Mouse (Mus musculus) testis, postnatal 14 days (tissue): ENCODE measurements around the gene Rptor.
A peak's percentile ranks its signal among the peaks of the same experiment; 100 is the strongest.

Experiments
- DNase-seq: peaks from one replicate; pipeline ENCODE4 v3.0.0; 2021; ENCODE audit warnings: low spot score

Rptor gene

GRCm38 (mm10) chr11:119907006-119907650 is 304.4 kb downstream of the Rptor start:
- no peak for DNase-seq

GRCm38 (mm10) chr11:119907711-119908110 is 305.0 kb downstream of the Rptor start:
- peak; percentile 79 for DNase-seq

- DNase-seq: peak; percentile 62
These were observed 306.7 kb downstream of the Rptor start for GRCm38 (mm10) chr11:119909436-119909835.

- no peak for DNase-seq
These were observed 310.1 kb downstream of the Rptor start for GRCm38 (mm10) chr11:119912845-119913244.

GRCm38 (mm10) chr11:119913291-119913934 is 310.7 kb downstream of the Rptor start, which contains the start of gene Chmp6:
Chmp6 (plus strand) TSS chr11:119913441.
- DNase-seq: peak; percentile 86

GRCm38 (mm10) chr11:119913935-119914314 is 311.2 kb downstream of the Rptor start:
- no peak for DNase-seq

- DNase-seq: no peak
These were observed 311.7 kb downstream of the Rptor start for GRCm38 (mm10) chr11:119914381-119914780.

- DNase-seq: no peak
These were observed 313.0 kb downstream of the Rptor start for GRCm38 (mm10) chr11:119915666-119916065.

- no peak for DNase-seq
These were observed 313.5 kb downstream of the Rptor start for GRCm38 (mm10) chr11:119916102-119916790.

- no peak for DNase-seq
These were observed 314.2 kb downstream of the Rptor start for GRCm38 (mm10) chr11:119916834-119917469.

GRCm38 (mm10) chr11:119918521-119918920 is 315.8 kb downstream of the Rptor start:
- no peak for DNase-seq

- no peak for DNase-seq
These were observed 316.7 kb downstream of the Rptor start for GRCm38 (mm10) chr11:119919432-119919831.

GRCm38 (mm10) chr11:119919897-119920296 is 317.2 kb downstream of the Rptor start:
- no peak for DNase-seq

- no peak for DNase-seq
These were observed 318.0 kb downstream of the Rptor start for GRCm38 (mm10) chr11:119920668-119921067.

GRCm38 (mm10) chr11:119925176-119925575 is 322.5 kb downstream of the Rptor start:
- DNase-seq: no peak

GRCm38 (mm10) chr11:119926762-119927161 is 324.1 kb downstream of the Rptor start:
- no peak for DNase-seq

GRCm38 (mm10) chr11:119928023-119928681 is 325.4 kb downstream of the Rptor start:
- no peak for DNase-seq

GRCm38 (mm10) chr11:119929603-119930265 is 327.0 kb downstream of the Rptor start:
- DNase-seq: no peak

- no peak for DNase-seq
These were observed 329.1 kb downstream of the Rptor start for GRCm38 (mm10) chr11:119931809-119932208.

GRCm38 (mm10) chr11:119933142-119933541 is 330.4 kb downstream of the Rptor start:
- no peak for DNase-seq

- no peak for DNase-seq
These were observed 331.3 kb downstream of the Rptor start for GRCm38 (mm10) chr11:119933819-119934583.
